Mouse (Mus musculus) heart, adult 18-20 months (tissue): Measurements from ENCODE around the gene Vmn2r21. TPM values are rescaled to one million over a fixed set of nuclear protein-coding genes. Genes with fewer than 3 reads are reported as not detected.
"Not testable (repeated sequence)": the region's sequence is repeated elsewhere in the genome, so short reads cannot be mapped to it uniquely, and the experiment has no call there.

Source experiments
- DNase-seq, 2 experiments: peaks; one replicate each; pipeline ENCODE4 v3.0.0; 2021 to 2022; ENCODE audit warnings: mixed read lengths in 1 of 2
- long read RNA-seq, 2 experiments: library from polyadenylated mRNA; stranded (forward); transcript quantifications; one replicate each; pipeline ENCODE4 v2.0.0; 2021
- total RNA-seq, 2 experiments: library from RNA; stranded (reverse); gene quantifications; 2 replicates each; pipeline ENCODE4 v1.2.3; 2021

Gene Vmn2r21
- total RNA-seq, result not detected
- long read RNA-seq, experiment 1, result 0 reads
- long read RNA-seq, experiment 2, result 0 reads

- not testable (repeated sequence) for DNase-seq
Observed at GRCm38 (mm10) chr6:123533306-123533705, at the start of gene Vmn2r21. Gene Vmn2r21, minus strand, starts transcription at chr6:123533406.

GRCm38 (mm10) chr6:123574698-123575097 is 41.5 kb upstream of the Vmn2r21 start:
- DNase-seq, result not testable (repeated sequence)

GRCm38 (mm10) chr6:123539755-123540154 is 6.5 kb upstream of the Vmn2r21 start:
- DNase-seq, result not testable (repeated sequence)

- DNase-seq, result not testable (repeated sequence)
Observed at GRCm38 (mm10) chr6:123522263-123523011, 10.8 kb downstream of the Vmn2r21 start.

GRCm38 (mm10) chr6:123473045-123473444 is 60.2 kb downstream of the Vmn2r21 start:
- DNase-seq, result not testable (repeated sequence)

GRCm38 (mm10) chr6:123472458-123472987 is 60.7 kb downstream of the Vmn2r21 start:
- not testable (repeated sequence) for DNase-seq

GRCm38 (mm10) chr6:123468651-123469050 is 64.6 kb downstream of the Vmn2r21 start:
- not testable (repeated sequence) for DNase-seq

Other genes starting within 250 kb of the Vmn2r21 start
- under 1 TPM; 0.37 to 0.41 TPM for gene Clec4e, start 243.5 kb downstream of the Vmn2r21 start, total RNA-seq
- not detected for gene Vmn2r19, start 225.1 kb downstream of the Vmn2r21 start, total RNA-seq
- not detected for gene Vmn2r20, start 115.3 kb downstream of the Vmn2r21 start, total RNA-seq
- not detected for gene Vmn2r22, start 117.3 kb upstream of the Vmn2r21 start, total RNA-seq
- gene Vmn2r23, start 169.3 kb upstream of the Vmn2r21 start, total RNA-seq, result not detected
- gene Vmn2r24, start 245.5 kb upstream of the Vmn2r21 start, total RNA-seq, result not detected